Mouse (Mus musculus) gastrocnemius, adult 2 months (tissue): ENCODE measurements around the gene Chmp6. TPM values are rescaled to one million over a fixed set of nuclear protein-coding genes. Genes with fewer than 3 reads are reported as not detected.

Source experiments
- DNase-seq: peaks from one replicate; pipeline ENCODE4 v3.0.0; 2022
- H3K27ac ChIP-seq: fragments of 200-600 bp; 2 replicates; pipeline ENCODE4 v1.8.1; 2022; ENCODE audit warnings: mild to moderate bottlenecking
- H3K4me3 ChIP-seq: fragments of 200-600 bp; 2 replicates; pipeline ENCODE4 v1.8.1; 2022; ENCODE audit warnings: mild to moderate bottlenecking, moderate library complexity
- CTCF ChIP-seq: fragments of 200-600 bp; IDR thresholded peaks from 2 replicates; pipeline ENCODE4 v1.8.1; 2022; ENCODE audit warnings: antibody characterized with exemption, mild to moderate bottlenecking, moderate library complexity
- intact Hi-C: fragments of 180-260 bp; cut with DNase I; formaldehyde crosslinking; loops from one replicate; pipeline ENCODE4 v1.15.1; 2025
- total RNA-seq, 2 experiments: library from RNA; stranded (reverse); gene quantifications; 2 replicates each; pipeline ENCODE4 v1.2.3; 2021

Gene Chmp6
- total RNA-seq, 2 experiments from 2014 or later, result 29.6 to 31.3 TPM

GRCm38 (mm10) chr11:119914381-119914780 is 1.1 kb downstream of the Chmp6 start:
- intact Hi-C loops, result no loop called here
- H3K27ac ChIP-seq, result peak overlapping the region; percentile 95
- no peak for TF ChIP-seq CTCF
- DNase-seq, result no peak
- peak overlapping the region; percentile 75 for H3K4me3 ChIP-seq

DNA sequence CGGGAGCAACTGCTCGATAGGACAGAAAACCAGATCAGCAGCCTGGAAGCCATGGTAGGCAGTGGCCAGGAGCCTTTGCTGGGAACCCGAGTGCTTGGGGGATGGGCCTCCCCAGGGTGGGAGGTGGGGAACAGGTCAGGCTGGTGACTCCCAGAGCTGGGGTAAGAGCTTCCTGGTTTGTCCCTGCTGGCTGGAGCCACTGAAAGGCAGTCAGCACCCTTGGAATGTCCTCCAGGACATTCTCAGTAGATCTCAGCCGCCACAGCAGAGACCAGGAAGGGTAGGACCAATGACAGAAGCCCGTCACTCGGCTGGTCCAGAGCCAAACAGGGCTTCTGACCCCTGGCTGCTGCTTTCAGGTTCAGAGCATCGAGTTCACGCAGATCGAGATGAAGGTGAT is 2.4 kb downstream of the Chmp6 start:
- H3K27ac ChIP-seq, result peak overlapping the region; percentile 63
- intact Hi-C loops, result no loop called here
- no peak for DNase-seq
- H3K4me3 ChIP-seq, result peak overlapping the region; percentile 45
- TF ChIP-seq CTCF, result no peak

GRCm38 (mm10) chr11:119916102-119916790 is 3.0 kb downstream of the Chmp6 start:
- Histone ChIP-seq H3K27ac (peak overlapping the region; percentile 63), H3K4me3 (peak overlapping the region; percentile 45)
- no peak for TF ChIP-seq CTCF
- intact Hi-C loops, result no loop called here
- peak; percentile 66 for DNase-seq

DNA sequence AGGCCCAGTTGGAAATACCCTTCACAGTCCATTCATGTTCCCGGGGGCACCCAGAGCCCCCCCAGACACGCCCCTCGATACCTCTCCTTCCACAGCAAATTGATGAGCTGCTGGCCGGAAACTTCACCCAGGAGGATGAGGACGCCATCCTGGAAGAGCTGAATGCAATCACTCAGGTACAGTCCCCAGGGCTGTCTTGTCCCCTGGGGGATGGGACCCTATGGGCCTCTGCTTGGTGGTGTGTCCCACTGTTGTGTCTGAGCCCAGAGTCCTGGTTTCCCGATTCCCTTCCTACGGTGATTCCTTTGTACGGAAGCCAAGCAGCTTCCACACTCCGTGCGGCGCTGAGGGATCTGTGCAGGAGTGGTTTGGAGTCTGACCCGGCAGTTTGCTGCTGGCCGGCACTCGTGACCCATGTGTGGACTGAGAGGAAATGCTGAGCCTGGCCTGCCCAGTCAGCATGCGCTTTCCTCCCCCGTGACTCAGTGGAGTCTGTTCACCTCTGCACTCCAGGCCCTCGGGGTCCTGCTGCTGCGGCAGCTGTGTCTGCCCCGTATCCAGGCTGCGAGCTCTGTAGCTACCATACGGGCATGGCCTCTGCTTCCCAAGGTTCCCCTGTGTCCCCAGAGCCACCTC is 3.7 kb downstream of the Chmp6 start:
- H3K27ac ChIP-seq, result peak overlapping the region; percentile 63
- TF ChIP-seq CTCF, result no peak
- intact Hi-C loops, result no loop called here
- no peak for DNase-seq
- H3K4me3 ChIP-seq, result peak overlapping the region; percentile 45

DNA sequence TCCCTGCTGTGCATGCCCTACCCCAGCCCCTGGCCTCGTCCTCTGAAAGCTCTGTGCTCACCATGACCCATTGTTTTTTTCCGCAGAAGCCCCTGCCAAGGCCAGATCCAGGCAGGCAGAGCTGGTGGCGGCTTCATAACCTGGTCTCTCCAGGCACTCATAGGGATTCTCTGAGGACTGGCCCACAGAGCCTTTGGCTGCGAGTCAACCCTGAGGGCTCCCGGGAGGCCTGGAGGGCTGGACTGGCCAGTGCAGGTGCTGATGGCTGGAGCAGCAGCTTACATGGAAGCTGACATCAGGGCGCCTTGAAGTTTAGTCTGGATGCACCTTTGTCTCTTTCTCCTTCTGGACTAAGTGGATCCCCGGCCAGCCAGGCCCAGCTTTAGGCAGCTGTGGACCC is 5.3 kb downstream of the Chmp6 start:
- DNase-seq, result no peak
- Histone ChIP-seq H3K4me3 (no peak overlapping the region), H3K27ac (no peak overlapping the region)
- intact Hi-C loops, result no loop called here
- no peak for TF ChIP-seq CTCF

DNA sequence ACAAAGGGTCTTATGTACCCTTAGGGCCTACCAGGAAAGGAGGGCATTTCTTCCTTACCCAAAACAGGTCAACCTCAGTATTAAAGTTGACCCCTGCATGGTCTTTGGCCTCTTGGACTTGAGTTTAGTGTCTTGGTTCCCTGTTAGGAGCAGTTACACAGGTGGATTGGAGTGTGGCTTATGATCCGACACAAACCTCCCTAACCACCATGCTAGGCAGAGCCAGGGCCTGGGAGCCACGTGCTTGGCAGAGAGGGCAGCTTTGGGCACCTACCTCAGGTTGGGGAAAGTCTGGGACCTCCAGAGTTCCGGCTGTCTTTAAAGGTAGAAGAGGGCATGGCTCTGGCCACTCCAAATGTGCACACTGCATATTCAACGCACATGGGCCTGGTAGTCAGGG is 6.2 kb downstream of the Chmp6 start:
- DNase-seq, result no peak
- intact Hi-C loops, result no loop called here
- H3K27ac ChIP-seq, result no peak overlapping the region
- TF ChIP-seq CTCF, result no peak
- H3K4me3 ChIP-seq, result no peak overlapping the region

GRCm38 (mm10) chr11:119919897-119920296 is 6.7 kb downstream of the Chmp6 start:
- intact Hi-C loops, result loop anchor here (1.0 kb wide), 1 partner anchor 13 kb away; no protein-coding TSS in a partner anchor
- peak; percentile 91 for TF ChIP-seq CTCF
- Histone ChIP-seq H3K4me3 (no peak overlapping the region), H3K27ac (no peak overlapping the region)
- DNase-seq, result peak; percentile 76

DNA sequence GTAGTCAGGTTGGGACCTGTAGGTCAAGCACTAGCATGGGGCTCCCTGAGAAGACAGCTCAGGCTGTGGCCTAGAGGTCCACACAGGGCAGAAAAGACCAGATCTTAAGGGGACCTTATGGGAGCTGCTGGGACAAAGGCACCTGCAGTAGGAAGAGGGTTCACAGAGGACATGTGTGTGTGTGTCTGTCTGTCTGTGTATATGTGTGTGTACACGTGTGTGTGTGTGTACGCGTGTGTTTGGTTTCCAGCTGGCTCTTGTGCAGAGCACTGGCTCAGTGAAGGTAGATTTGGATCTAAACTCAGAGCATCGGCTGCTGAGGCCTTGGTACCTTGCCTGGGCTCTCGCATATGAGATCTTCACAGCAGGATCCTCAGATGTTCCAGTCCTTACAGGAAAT is 7.4 kb downstream of the Chmp6 start:
- Histone ChIP-seq H3K27ac (no peak overlapping the region), H3K4me3 (no peak overlapping the region)
- intact Hi-C loops, result loop anchor here (1.0 kb wide), 1 partner anchor 13 kb away; no protein-coding TSS in a partner anchor
- no peak for TF ChIP-seq CTCF
- no peak for DNase-seq

GRCm38 (mm10) chr11:119925176-119925575 is 11.9 kb downstream of the Chmp6 start:
- Histone ChIP-seq H3K4me3 (no peak overlapping the region), H3K27ac (no peak overlapping the region)
- intact Hi-C loops, result no loop called here
- TF ChIP-seq CTCF, result no peak
- peak; percentile 55 for DNase-seq

DNA sequence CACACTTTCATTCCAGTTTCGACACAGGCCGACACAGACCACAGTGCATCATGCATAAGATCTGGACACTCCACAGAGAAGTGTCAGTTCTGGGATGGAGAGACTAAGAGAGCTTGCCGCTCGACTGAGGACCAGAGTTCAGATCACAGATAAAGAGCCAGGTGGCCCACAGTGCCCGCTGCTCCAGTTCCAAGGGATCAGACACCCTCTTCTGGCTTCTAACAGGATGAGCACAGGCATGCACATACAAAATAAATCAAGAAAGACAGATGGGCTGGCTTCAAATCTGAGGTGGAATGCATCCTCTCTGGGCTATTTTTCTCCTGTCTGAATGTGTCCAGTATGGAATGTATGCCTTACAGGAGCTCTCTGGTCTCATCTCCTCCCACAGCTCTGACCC is 13.5 kb downstream of the Chmp6 start:
- intact Hi-C loops, result no loop called here
- DNase-seq, result no peak
- Histone ChIP-seq H3K4me3 (no peak overlapping the region), H3K27ac (no peak overlapping the region)
- TF ChIP-seq CTCF, result no peak

DNA sequence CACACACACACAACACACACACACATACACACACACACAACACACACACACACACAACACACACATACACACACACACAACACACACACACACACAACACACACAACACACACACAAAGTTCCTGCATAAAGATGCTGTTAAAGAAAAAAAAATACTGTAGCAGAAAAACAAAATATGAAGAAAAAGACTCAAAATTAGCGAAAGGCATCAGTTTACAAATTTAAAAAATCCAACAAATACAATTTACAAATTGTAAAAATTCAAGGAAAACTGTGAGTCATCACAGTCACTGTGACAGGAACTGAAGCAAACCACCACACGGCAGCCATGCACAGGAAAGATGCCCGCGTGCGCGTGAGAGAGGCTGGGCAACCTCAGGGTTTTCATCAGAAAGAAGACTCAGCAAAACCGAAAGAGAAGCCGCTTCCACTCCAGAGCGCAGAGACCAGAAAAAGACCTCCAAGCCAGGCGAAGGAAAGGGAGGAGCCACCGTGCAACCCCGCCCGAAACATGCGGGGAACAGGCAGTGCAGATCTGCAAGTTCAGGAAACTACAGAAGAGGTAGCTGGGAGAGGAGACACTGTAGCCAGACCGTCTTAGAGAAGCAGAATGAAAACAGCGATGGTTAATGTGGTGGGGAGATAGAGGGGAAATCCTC is 14.9 kb downstream of the Chmp6 start:
- intact Hi-C loops, result no loop called here
- DNase-seq, result peak; percentile 62
- Histone ChIP-seq H3K4me3 (peak overlapping the region; percentile 56), H3K27ac (peak overlapping the region; percentile 58)
- no peak for TF ChIP-seq CTCF

DNA sequence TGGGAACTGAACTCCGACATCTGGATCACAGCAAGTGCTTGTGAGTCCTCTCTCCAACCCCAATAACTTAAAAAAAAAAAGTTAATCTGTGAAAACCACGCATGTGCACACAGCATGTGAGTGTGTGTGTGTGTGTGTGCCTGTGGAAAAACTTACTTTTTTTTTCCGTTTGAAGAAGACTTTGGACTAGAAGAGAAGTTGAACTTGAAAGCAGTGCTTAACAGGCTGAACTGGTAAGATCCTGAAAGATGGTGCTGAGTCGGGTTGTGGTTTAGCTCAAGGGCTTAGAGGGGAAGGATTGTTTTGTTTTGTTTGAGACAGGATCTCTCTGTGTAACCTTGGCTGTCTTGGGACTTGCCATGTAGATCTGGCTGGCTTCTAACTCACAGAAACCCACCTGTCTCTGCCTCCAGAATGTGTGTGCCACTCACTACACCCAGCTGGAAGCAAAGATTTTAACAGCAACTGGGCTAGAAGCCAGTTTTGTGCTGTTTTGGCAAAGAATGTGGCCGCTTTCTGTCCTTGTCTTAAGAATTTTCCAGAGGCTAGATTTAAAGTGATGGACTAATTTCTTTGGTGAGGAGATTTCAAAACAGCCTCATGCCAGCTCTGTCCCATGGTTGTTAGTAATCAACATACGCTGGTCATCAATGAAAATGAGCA is 16.5 kb downstream of the Chmp6 start:
- H3K4me3 ChIP-seq, result no peak overlapping the region
- DNase-seq, result no peak
- intact Hi-C loops, result no loop called here
- no peak for TF ChIP-seq CTCF
- H3K27ac ChIP-seq, result peak overlapping the region; percentile 48

GRCm38 (mm10) chr11:119931809-119932208 is 18.6 kb downstream of the Chmp6 start:
- intact Hi-C loops, result no loop called here
- no peak for DNase-seq
- TF ChIP-seq CTCF, result no peak
- no peak overlapping the region for H3K4me3 ChIP-seq
- H3K27ac ChIP-seq, result peak overlapping the region; percentile 40
